Mouse (Mus musculus) embryonic stem cell, embryonic (primary cell): ENCODE data around the gene Dbr1.

Experiments
- CTCF ChIA-PET, 4 experiments: fragments of 300-600 bp in 2 of 4; fragments of 350-600 bp in 2 of 4; sonication (Branson Sonifier 250); formaldehyde crosslinking; loops; one replicate each; lab custom pipeline; 2022; ENCODE audit warnings: inconsistent platforms in 2 of 4; lab: Charles Lee
- POLR2A ChIA-PET, 4 experiments: fragments of 300-600 bp in 2 of 4; fragments of 350-600 bp in 2 of 4; sonication (Branson Sonifier 250); formaldehyde crosslinking; loops; one replicate each; lab custom pipeline; 2022; ENCODE audit warnings: antibody characterized with exemption in 4 of 4, inconsistent platforms in 1 of 4; lab: Charles Lee

The Dbr1 gene

DNA sequence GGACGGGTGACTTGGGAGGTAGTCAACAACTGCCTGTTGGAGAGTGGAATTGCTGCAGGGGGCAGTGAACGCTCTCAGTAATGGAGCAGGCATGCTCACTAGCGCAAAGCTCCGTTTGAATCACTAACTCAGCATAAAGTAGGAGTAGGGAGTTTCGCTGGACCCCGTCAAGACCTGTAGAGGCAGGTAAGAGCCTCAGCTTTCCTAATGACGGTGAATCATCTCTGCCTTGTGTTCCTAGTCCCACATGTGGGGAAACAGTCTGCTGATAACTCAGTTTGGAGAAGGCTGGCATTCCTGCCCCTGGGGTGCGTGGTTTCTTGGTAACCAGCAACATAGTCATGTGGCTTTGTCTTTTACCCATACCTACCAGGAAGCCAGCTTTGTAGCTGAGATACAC, 56.7 kb downstream of the Dbr1 start:
- ChIA-PET CTCF (interaction anchor here in 2 of 4 experiments (0.6 to 1.1 kb wide), 2 partner anchors 30 to 59 kb away, joined by 3 to 4 read pairs; no protein-coding TSS in a partner anchor), POLR2A (interaction anchor here in 2 of 4 experiments (0.6 to 1.7 kb wide), 7 partner anchors 15 to 579 kb away, joined by 3 to 6 read pairs (median 4); partner anchors contain the start of gene Dbr1 (in 1 of the 2))
